ENCODE assay signal across 29 mouse cellular contexts in genomic region chr3:75308228-75308627, GRCm38 (mm10). TPM values are rescaled to one million over a fixed set of nuclear protein-coding genes. Genes with fewer than 3 reads are reported as not detected.
DNase-seq lines count a peak whose midpoint lies in the region; ATAC-seq and TF ChIP-seq lines count a peak whose summit lies in the region.
"Had no signal": no experiment of that assay in that cellular context is flagged by ENCODE, and none has a peak within 500 bp of the region (broad histone marks: within the 10 kb centered on the region; RNA-seq: fewer than 3 reads in every experiment).

No protein-coding gene starts in this region.

- TF ChIP-seq EP300 in liver, postnatal 0 days (IDR thresholded peaks at IDR 0.05; ENCODE audit: low read depth): no peak
- no peak for TF ChIP-seq EP300 in stomach, postnatal 0 days (optimal IDR thresholded peaks at IDR 0.05)

- DNase-seq in liver, postnatal 0 days: no peak
- DNase-seq in liver, embryonic 13.5 days: no peak
- no peak for DNase-seq in cerebellum, postnatal 4 days (ENCODE audit: low spot score in 2 of 2)
- DNase-seq in stomach, postnatal 0 days (ENCODE audit: low spot score): no peak
- DNase-seq: adrenal gland, postnatal 10 days; adrenal gland, postnatal 36 days; cerebellum, adult 2 months; cerebellum, adult 9-11 months; cerebellum, postnatal 25 days; gastrocnemius, postnatal 10 days; gastrocnemius, postnatal 36 days; heart, adult 2 months had no signal

- H3K4me3 ChIP-seq in liver, embryonic 12.5 days: no peak overlapping the region
- no peak overlapping the region for H3K4me3 ChIP-seq in liver, postnatal 0 days (ENCODE audit: low read depth, low read length)
- H3K4me3 ChIP-seq in liver, embryonic 13.5 days (replicated peaks): no peak overlapping the region
- H3K4me3 ChIP-seq in liver, embryonic 16.5 days (ENCODE audit: low read depth, low read length): no peak overlapping the region
- no peak overlapping the region for H3K4me3 ChIP-seq in stomach, postnatal 0 days (ENCODE audit: low read depth, low read length)
- no peak overlapping the region for H3K4me3 ChIP-seq in kidney, embryonic 14.5 days (ENCODE audit: low read length)
- H3K4me3 ChIP-seq: forebrain, embryonic 10.5 days; forebrain, embryonic 13.5 days; heart, adult 2 months; hindbrain, embryonic 10.5 days; hindbrain, embryonic 13.5 days had no signal

- WGBS in liver, embryonic 12.5 days (ENCODE audit: insufficient replicate concordance): 34% methylated on average over 3 of the region's 3 CpGs
- 30% methylated on average over 3 of the region's 3 CpGs for WGBS in liver, postnatal 0 days (ENCODE audit: insufficient replicate concordance)
- WGBS in liver, embryonic 13.5 days (ENCODE audit: insufficient replicate concordance): 28% methylated on average over 3 of the region's 3 CpGs
- WGBS in liver, embryonic 16.5 days (ENCODE audit: insufficient replicate concordance): 15% methylated on average over 3 of the region's 3 CpGs
- 62% methylated on average over 3 of the region's 3 CpGs for WGBS in stomach, postnatal 0 days
- 56% methylated on average over 3 of the region's 3 CpGs for WGBS in kidney, embryonic 14.5 days

- ATAC-seq in liver, embryonic 12.5 days: peak; percentile 65
- no peak for ATAC-seq in liver, postnatal 0 days
- ATAC-seq in liver, embryonic 13.5 days (ENCODE audit: low read depth): peak; percentile 71
- ATAC-seq in liver, embryonic 16.5 days (ENCODE audit: low read depth): 0 out of 2 replicates have a peak, but pooled peaks have one; percentile 21
- no peak for ATAC-seq in stomach, postnatal 0 days (ENCODE audit: low FRiP score, low TSS enrichment)
- ATAC-seq in kidney, embryonic 14.5 days (ENCODE audit: low FRiP score, low TSS enrichment): no peak
- ATAC-seq: CD4-positive, CD25-positive, alpha-beta regulatory T cell, adult 4 months; forebrain, embryonic 13.5 days; forebrain, embryonic 16.5 days; hindbrain, postnatal 0 days; inflammation-experienced regulatory T-cells, adult 6 months had no signal

- H3K27ac ChIP-seq in liver, embryonic 12.5 days: no peak overlapping the region
- H3K27ac ChIP-seq in liver, postnatal 0 days (ENCODE audit: low read depth): no peak overlapping the region
- H3K27ac ChIP-seq in liver, embryonic 13.5 days: no peak overlapping the region
- H3K27ac ChIP-seq in liver, embryonic 16.5 days (ENCODE audit: low read length): no peak overlapping the region
- no peak overlapping the region for H3K27ac ChIP-seq in stomach, postnatal 0 days (replicated peaks)
- H3K27ac ChIP-seq in kidney, embryonic 14.5 days (ENCODE audit: low read depth, low read length): no peak overlapping the region
- H3K27ac ChIP-seq: forebrain, embryonic 10.5 days; forebrain, embryonic 13.5 days; heart, adult 2 months; hindbrain, embryonic 10.5 days; hindbrain, embryonic 13.5 days; hindbrain, postnatal 0 days had no signal

- no peak overlapping the region for H3K9ac ChIP-seq in liver, embryonic 12.5 days
- H3K9ac ChIP-seq in liver, postnatal 0 days (replicated peaks): no peak overlapping the region
- H3K9ac ChIP-seq in liver, embryonic 13.5 days: no peak overlapping the region
- H3K9ac ChIP-seq in liver, embryonic 16.5 days (ENCODE audit: low read depth, low read length): no peak overlapping the region
- no peak overlapping the region for H3K9ac ChIP-seq in stomach, postnatal 0 days (ENCODE audit: low read length)
- no peak overlapping the region for H3K9ac ChIP-seq in kidney, embryonic 14.5 days (ENCODE audit: low read depth, low read length)
- H3K9ac ChIP-seq: forebrain, embryonic 13.5 days; hindbrain, embryonic 13.5 days had no signal

- no peaks in the 10 kb centered on the region for H3K9me3 ChIP-seq in liver, embryonic 12.5 days (replicated peaks)
- H3K9me3 ChIP-seq in liver, postnatal 0 days (ENCODE audit: low read length): no peaks in the 10 kb centered on the region
- no peaks in the 10 kb centered on the region for H3K9me3 ChIP-seq in liver, embryonic 13.5 days (replicated peaks)
- no peaks in the 10 kb centered on the region for H3K9me3 ChIP-seq in liver, embryonic 16.5 days (replicated peaks; ENCODE audit: control insufficient read depth, low read length)
- no peaks in the 10 kb centered on the region for H3K9me3 ChIP-seq in stomach, postnatal 0 days (ENCODE audit: control insufficient read depth, low read length)
- no peaks in the 10 kb centered on the region for H3K9me3 ChIP-seq in kidney, embryonic 14.5 days (ENCODE audit: control insufficient read depth, low read length)
- H3K9me3 ChIP-seq: forebrain, embryonic 10.5 days; forebrain, embryonic 13.5 days; hindbrain, embryonic 10.5 days; hindbrain, embryonic 13.5 days had no signal

- no peak overlapping the region for H3K4me2 ChIP-seq in liver, embryonic 12.5 days
- H3K4me2 ChIP-seq in liver, postnatal 0 days (ENCODE audit: low read depth, low read length): no peak overlapping the region
- H3K4me2 ChIP-seq in liver, embryonic 13.5 days: no peak overlapping the region
- no peak overlapping the region for H3K4me2 ChIP-seq in liver, embryonic 16.5 days (ENCODE audit: low read depth, low read length)
- no peak overlapping the region for H3K4me2 ChIP-seq in stomach, postnatal 0 days (replicated peaks; ENCODE audit: low read depth)
- no peak overlapping the region for H3K4me2 ChIP-seq in kidney, embryonic 14.5 days (replicated peaks; ENCODE audit: low read depth, low read length)
- H3K4me2 ChIP-seq: forebrain, embryonic 13.5 days; heart, embryonic 11.5 days; hindbrain, embryonic 13.5 days had no signal

- H3K27me3 ChIP-seq in liver, embryonic 12.5 days (replicated peaks): no peaks in the 10 kb centered on the region
- H3K27me3 ChIP-seq in liver, postnatal 0 days (ENCODE audit: insufficient read depth, low read length): no peaks in the 10 kb centered on the region
- H3K27me3 ChIP-seq in liver, embryonic 13.5 days: no peaks in the 10 kb centered on the region
- H3K27me3 ChIP-seq in liver, embryonic 16.5 days (ENCODE audit: control insufficient read depth, insufficient read depth, low read depth, low read length): no peaks in the 10 kb centered on the region
- no peaks in the 10 kb centered on the region for H3K27me3 ChIP-seq in stomach, postnatal 0 days (ENCODE audit: control insufficient read depth, insufficient read depth, low read length)
- no peaks in the 10 kb centered on the region for H3K27me3 ChIP-seq in kidney, embryonic 14.5 days (ENCODE audit: control insufficient read depth, insufficient read depth, low read length)
- H3K27me3 ChIP-seq: forebrain, embryonic 13.5 days; hindbrain, embryonic 13.5 days had no signal

- H3K36me3 ChIP-seq in liver, embryonic 12.5 days: no peaks in the 10 kb centered on the region
- no peaks in the 10 kb centered on the region for H3K36me3 ChIP-seq in liver, postnatal 0 days (replicated peaks; ENCODE audit: insufficient read depth, low read length)
- no peaks in the 10 kb centered on the region for H3K36me3 ChIP-seq in liver, embryonic 13.5 days
- H3K36me3 ChIP-seq in liver, embryonic 16.5 days (ENCODE audit: control insufficient read depth, insufficient read depth): no peaks in the 10 kb centered on the region
- H3K36me3 ChIP-seq in stomach, postnatal 0 days (ENCODE audit: control insufficient read depth, insufficient read depth, low read length): no peaks in the 10 kb centered on the region
- H3K36me3 ChIP-seq in kidney, embryonic 14.5 days (ENCODE audit: control insufficient read depth, insufficient read depth, low read length): no peaks in the 10 kb centered on the region
- H3K36me3 ChIP-seq: forebrain, embryonic 10.5 days; hindbrain, embryonic 10.5 days; hindbrain, embryonic 13.5 days had no signal

- no peaks in the 10 kb centered on the region for H3K4me1 ChIP-seq in liver, embryonic 12.5 days
- H3K4me1 ChIP-seq in liver, postnatal 0 days (ENCODE audit: insufficient read depth): no peaks in the 10 kb centered on the region
- no peaks in the 10 kb centered on the region for H3K4me1 ChIP-seq in liver, embryonic 13.5 days (replicated peaks)
- H3K4me1 ChIP-seq in liver, embryonic 16.5 days (ENCODE audit: control insufficient read depth, low read depth, low read length): no peaks in the 10 kb centered on the region
- no peaks in the 10 kb centered on the region for H3K4me1 ChIP-seq in stomach, postnatal 0 days (replicated peaks; ENCODE audit: control insufficient read depth, insufficient read depth)
- no peaks in the 10 kb centered on the region for H3K4me1 ChIP-seq in kidney, embryonic 14.5 days (ENCODE audit: control insufficient read depth, insufficient read depth, low read length)
- H3K4me1 ChIP-seq: forebrain, embryonic 10.5 days; forebrain, embryonic 13.5 days; hindbrain, embryonic 10.5 days; hindbrain, embryonic 13.5 days had no signal

- TF ChIP-seq CTCF in liver, postnatal 0 days (IDR thresholded peaks at IDR 0.05; ENCODE audit: low read depth): no peak
- no peak for TF ChIP-seq CTCF in stomach, postnatal 0 days (IDR thresholded peaks at IDR 0.05; ENCODE audit: low read depth)

RNA-seq across cellular contexts. Expression of gene Serpini2, which starts 38.4 kb away (rescaled TPM):
- polyA plus RNA-seq in liver, embryonic 12.5 days (2016; fragmentation: Nextera tagmentation; extraction: Ambion mirVana): not detected in 2 replicates
- polyA plus RNA-seq in liver, postnatal 0 days (2015; fragmentation: Nextera tagmentation; extraction: Ambion mirVana): 0.07 TPM in 1 of 2 replicates, not detected in the other
- polyA plus RNA-seq in liver, embryonic 13.5 days (2015; fragmentation: Nextera tagmentation; extraction: Ambion mirVana): not detected in 2 replicates
- 0.16 and 0.64 TPM in 2 replicates for polyA plus RNA-seq in liver, embryonic 16.5 days (2015; fragmentation: Nextera tagmentation; extraction: Ambion mirVana)
- 0.08 and 0.15 TPM in 2 replicates for polyA plus RNA-seq in stomach, postnatal 0 days (2015; fragmentation: Nextera tagmentation; extraction: Ambion mirVana)
- not detected in 2 replicates for polyA plus RNA-seq in kidney, embryonic 14.5 days (2014; fragmentation: Nextera tagmentation; extraction: Ambion mirVana)
- polyA plus RNA-seq: C2C12; CD4-positive, CD25-positive, alpha-beta regulatory T cell, adult 4 months; cerebellum, adult 2 months; embryonic facial prominence, embryonic 11.5 days; embryonic facial prominence, embryonic 14.5 days; forebrain, embryonic 10.5 days; forebrain, embryonic 13.5 days; forebrain, embryonic 16.5 days; heart, adult 2 months; heart, embryonic 11.5 days; heart, embryonic 14.5 days; heart, postnatal 0 days; hindbrain, embryonic 10.5 days; hindbrain, embryonic 13.5 days; hindbrain, postnatal 0 days; inflammation-experienced regulatory T-cells, adult 6 months had no signal

Comparison
In these comparisons a context has a peak if more than half of its experiments do, and no peak if none do; other contexts are left out.
1. ATAC-seq: peak in liver, embryonic 12.5 days (single experiment), liver, embryonic 13.5 days (single experiment) and liver, embryonic 16.5 days (single experiment); none in liver, postnatal 0 days (single experiment), stomach, postnatal 0 days (single experiment) and kidney, embryonic 14.5 days (single experiment).